Mouse (Mus musculus): Measurements from ENCODE around the gene Pbld2.
"Not testable (repeated sequence)": the region's sequence is repeated elsewhere in the genome, so short reads cannot be mapped to it uniquely, and the experiment has no call there.

The Pbld2 gene

DNA sequence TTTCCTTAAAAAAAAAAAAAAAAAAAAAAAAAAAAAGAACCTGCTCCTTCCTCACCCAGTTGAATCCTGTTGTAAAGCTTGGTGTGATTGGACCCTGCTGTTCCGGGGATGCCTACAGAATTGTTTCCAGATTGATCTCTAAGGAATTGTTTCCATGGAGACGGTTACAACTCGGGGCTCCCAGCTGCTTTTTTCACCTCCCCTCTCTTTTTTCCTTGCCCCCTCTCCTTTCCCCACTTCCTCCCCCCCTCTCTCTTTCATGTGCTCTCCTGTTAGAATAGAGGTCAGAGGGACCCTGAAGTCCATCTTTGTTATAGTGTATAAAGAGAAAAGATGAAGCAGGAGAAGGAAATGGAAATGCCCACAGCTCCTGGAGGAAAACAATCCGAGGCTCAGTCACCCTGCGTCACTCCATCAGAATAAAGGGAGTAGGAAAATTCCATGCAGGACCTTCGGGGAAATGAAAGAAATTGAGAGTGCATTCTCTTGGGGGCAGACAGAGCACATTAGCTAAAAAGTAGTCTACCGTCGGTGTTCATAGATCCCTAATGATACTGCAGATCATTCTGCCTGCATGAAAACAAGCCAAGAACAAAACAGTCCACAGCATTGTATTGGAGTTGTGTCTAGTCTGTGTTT lies 2.2 kb downstream of the Pbld2 start:
- DNase-seq, result no peak

DNA sequence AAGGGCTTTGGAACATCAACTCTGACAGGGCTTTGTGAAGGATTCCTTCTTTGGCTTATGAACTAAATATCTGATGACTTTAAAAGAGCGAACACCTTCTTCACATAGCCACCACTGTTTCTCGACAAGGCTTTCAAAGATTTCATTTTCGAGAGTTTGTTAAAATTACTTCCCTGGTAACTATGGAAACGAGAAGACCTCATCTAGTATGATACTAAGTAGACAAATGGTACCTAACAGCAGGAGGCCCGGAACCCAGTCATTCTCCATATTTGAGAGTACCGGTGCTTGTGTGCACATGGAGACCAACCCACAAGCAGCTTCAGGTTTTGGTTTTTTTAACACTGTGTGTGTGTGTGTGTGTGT lies 2.7 kb downstream of the Pbld2 start:
- DNase-seq, result no peak

DNA sequence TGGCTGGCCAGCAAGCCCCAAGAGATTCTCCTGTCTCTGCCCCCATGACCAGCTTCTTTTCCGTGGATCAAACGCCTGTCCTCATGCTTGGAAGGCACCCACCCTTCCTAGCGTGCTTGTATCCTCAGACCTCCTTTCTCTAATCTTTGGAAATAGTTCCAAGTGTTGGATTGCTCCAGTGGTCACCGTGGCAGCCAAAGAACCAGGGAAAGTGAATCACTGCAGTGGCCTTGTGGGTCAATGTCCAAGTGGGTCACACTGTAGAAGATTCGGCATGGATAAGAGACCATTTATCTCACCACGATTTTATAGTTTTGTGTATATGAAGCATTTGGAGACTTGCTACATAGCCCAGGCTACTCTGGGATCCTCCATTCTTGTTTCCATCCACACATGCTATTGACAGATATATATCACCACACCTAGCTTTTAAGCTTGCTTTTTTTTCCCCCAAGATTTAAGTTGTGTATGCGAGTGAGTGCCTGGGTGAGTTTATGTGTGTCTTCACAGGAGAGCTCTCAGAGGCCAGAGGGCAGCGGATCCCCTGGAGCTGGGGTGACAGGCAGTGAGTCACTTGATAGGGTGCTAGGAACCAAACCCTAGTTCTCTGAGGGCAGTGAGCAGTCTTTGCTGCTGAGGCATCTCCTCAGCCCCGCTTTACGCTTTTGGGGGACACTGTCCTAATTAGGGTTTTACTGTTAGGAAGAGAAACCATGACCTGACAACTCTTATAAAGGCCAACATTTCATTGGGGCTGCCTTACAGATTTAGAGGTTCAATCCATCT lies 3.5 kb downstream of the Pbld2 start:
- no peak for DNase-seq

GRCm38 (mm10) chr10:63028396-63028795 lies 4.3 kb downstream of the Pbld2 start:
- DNase-seq, result no peak

GRCm38 (mm10) chr10:63032267-63032666 lies 8.2 kb downstream of the Pbld2 start:
- peak; percentile 58 to 83 for DNase-seq

DNA sequence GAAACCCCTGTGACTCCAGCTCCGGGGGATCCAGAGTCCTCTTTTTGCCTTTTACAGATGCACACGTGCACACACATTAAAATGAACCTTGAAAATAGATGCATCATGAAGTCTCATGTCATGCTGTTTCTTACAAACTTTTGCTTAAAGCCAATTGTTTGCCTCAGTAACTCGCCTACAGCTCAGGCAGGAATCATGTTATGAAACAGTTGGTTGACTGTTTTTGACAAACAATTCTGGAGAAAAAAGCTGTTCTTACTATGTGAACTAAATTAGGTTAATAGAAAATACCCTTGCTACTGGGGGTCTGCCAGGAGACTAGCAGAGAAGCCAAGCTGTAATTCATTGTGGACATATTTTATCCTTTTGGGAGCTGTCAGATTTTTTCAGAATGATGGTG lies 8.8 kb downstream of the Pbld2 start:
- no peak for DNase-seq

- no peak for DNase-seq
Measured at GRCm38 (mm10) chr10:63038571-63039320, 14.6 kb downstream of the Pbld2 start.

DNA sequence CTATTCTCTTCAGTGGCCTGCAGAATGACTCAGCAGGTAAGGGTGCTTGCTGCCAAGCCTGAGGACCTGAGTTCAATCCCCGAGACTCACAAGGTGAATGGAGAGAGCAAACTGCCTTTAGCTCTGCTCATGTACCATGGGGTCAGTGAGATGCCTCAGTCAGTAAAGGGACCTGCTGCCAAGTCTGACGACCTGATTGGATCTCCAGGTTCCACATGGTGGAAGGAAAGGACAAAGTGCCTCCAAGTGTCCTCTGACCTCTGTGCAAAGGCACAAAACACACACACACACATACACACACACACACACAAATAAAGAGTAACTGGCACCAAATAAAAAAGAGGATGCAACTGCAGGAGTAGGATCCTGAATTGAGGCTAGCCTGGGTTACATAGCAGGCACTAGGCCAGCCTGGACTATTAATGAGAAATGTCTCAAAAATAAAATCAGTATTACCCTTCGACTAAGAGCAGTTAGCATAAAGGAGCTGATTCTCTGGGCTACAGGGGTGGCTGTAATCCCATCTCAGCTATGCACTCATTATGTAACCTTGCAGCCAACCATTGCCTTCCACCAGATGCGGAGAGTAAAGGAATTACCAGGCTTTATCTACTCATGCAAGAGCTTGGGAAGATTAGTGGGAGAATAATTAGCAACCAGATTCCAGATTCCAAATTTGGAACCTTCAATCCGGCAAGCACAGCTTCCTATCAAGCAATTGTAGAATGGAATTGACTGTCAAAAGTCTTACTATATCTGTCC lies 15.9 kb downstream of the Pbld2 start:
- no peak for DNase-seq

DNA sequence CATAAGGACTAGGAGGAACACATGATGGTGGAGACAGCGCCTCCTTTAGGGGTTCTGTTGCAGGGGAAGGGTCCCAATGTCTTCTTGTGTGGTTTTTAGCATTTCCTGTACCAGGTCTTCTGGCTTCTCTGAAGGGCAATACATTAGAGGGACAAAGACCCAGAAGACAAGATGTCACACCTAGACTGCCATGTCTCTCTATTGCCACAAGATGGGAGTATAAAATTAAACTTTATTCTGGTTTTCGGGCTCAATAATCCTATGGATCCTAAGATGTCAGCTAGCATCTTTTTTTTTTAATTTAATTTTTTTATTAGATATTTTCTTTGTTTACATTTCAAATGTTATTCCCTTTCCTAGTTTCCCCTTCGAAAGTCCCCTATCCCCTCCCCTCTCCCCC lies 19.0 kb downstream of the Pbld2 start:
- DNase-seq, result no peak

- DNase-seq, result no peak
Measured at GRCm38 (mm10) chr10:63047751-63048150, 23.6 kb downstream of the Pbld2 start.

DNA sequence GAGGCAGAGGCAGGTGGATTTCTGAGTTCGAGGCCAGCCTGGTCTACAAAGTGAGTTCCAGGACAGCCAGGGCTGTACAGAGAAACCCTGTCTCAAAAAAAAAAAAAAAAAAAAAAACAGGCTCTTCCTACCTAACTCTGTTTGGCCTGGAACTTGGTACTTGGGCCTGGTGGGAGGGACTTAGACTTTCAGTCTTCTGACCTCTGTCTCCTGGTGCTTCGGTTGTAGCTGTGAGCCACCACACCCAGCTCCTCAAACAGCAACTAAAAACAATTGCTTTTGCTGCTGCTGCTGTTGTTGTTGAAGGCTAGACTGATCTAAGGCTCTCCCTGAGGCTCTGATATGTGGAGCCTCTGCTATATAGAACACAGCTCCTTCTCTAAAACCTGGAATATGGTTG lies 25.0 kb downstream of the Pbld2 start:
- no peak for DNase-seq

GRCm38 (mm10) chr10:63051267-63051666 lies 27.2 kb downstream of the Pbld2 start:
- no peak for DNase-seq

DNA sequence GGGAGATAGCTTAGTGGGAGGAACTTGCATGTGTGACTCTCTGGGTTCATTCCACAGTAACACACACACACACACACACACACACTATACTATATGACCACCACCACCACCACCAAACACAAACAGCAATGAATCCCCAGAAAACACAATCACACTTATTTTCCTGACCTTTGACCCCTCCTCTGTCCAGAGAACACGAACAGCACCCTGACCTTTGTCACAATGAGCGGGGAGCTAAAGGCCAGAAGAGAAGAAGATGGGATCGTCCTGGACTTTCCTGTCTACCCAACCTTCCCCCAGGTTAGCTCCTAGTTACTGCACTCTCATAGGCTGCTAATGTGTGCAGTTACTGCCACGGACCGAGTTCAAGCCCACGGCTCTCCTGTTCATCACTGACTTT lies 27.9 kb downstream of the Pbld2 start:
- DNase-seq, result no peak

- DNase-seq, result no peak
Measured at GRCm38 (mm10) chr10:63053007-63053406, 28.9 kb downstream of the Pbld2 start.

GRCm38 (mm10) chr10:63054071-63054470 lies 30.0 kb downstream of the Pbld2 start:
- DNase-seq, result not testable (repeated sequence)

DNA sequence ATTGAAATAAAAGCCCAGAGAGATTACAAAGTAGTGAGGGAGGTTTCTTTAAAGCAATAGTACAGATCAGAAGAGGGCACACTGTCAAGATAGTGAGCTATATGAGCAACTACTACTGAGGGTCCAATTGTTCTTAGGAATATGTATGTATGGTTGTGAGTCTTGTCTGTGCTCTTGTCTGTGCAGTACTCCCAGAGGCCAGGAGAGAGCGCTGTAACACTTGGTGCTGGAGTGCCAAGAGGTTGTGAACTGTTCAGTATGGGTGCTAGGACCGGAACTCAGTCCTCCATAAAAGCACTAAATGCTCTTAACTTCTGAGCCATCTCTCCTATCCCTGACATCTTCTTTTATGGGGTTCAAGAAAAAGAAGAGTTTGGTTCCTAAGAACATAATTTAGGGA lies 30.5 kb downstream of the Pbld2 start:
- DNase-seq, result no peak

- DNase-seq, result peak; percentile 56 to 72
Measured at GRCm38 (mm10) chr10:63056966-63057750, 33.0 kb downstream of the Pbld2 start.

- no peak for DNase-seq
Measured at GRCm38 (mm10) chr10:63059862-63060261, 35.7 kb downstream of the Pbld2 start, which contains the start of gene Pbld1. Gene Pbld1 (plus strand): TSS chr10:63060162.

- DNase-seq, result peak; percentile 79 to 84
Measured at GRCm38 (mm10) chr10:63060406-63060805, 36.3 kb downstream of the Pbld2 start.

DNA sequence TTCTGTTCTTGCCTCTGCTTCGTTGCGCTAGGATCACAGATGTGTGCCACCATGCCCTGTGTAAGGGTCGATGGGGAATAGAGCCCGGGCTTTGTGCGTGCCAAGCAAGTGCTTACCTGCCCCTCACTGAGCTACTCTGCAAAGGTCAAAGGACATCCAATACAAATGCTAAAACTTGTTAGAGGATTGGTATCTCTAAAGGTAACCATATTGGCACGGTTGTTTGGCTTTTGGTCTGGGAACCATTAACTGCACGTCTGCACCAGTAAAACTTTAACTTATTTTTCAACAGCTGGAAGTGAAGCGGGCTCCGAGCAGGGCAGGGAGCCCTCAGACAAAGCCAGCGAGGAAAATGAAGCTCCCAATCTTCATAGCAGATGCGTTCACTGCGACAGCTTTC lies 37.2 kb downstream of the Pbld2 start:
- DNase-seq, result no peak

DNA sequence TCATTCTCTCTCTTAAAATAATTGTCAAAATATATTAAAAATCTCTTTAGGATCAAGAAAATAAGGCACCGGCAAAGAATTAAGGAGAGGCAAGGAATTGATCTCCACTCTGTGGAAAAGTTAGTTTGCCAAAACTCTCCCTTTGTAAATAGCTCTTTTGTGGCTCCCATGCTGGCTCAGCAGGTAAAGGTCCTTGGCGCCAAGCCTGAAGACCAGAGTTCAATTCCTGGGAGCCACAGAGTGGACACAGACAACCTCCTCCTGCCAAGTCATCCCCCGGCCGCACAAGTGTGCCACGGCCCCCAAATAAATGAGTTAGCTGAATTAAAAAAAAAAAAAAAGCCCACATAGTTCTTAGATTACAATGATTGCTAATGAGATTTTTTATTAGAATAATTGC lies 38.6 kb downstream of the Pbld2 start:
- no peak for DNase-seq

- no peak for DNase-seq
Measured at GRCm38 (mm10) chr10:63063365-63063764, 39.2 kb downstream of the Pbld2 start.
